Mouse (Mus musculus) kidney, postnatal 0 days (tissue): ENCODE results near the gene Hoxc8. TPM values are rescaled to one million over a fixed set of nuclear protein-coding genes. Genes with fewer than 3 reads are reported as not detected.

Experiments used
- ATAC-seq: fragments of 200-750 bp; cut with Nextera tagmentation; replicated peaks from 2 replicates; pipeline ENCODE4 v1.8.0; 2017; ENCODE audit warnings: low read depth, moderate number of reproducible peaks, moderate TSS enrichment, moderate library complexity; ENCODE audit not compliant: low FRiP score
- DNase-seq: peaks from one replicate; pipeline ENCODE4 v3.0.0-alpha.2; 2016; ENCODE audit warnings: low spot score
- H3K27ac ChIP-seq: fragments of 300-500 bp; sonication (generic); 2 replicates; pipeline ENCODE4 v1.5.1; 2014; ENCODE audit warnings: mild to moderate bottlenecking
- H3K27me3 ChIP-seq: fragments of 300-500 bp; sonication (generic); 2 replicates; pipeline ENCODE4 v1.6.1; 2014; ENCODE audit warnings: low read length, mixed read lengths; ENCODE audit not compliant: insufficient read depth
- H3K36me3 ChIP-seq: fragments of 300-500 bp; sonication (generic); 2 replicates; pipeline ENCODE4 v1.6.1; 2014; ENCODE audit warnings: low read length, mixed read lengths; ENCODE audit not compliant: insufficient read depth
- H3K4me1 ChIP-seq: fragments of 300-500 bp; sonication (generic); replicated peaks from 2 replicates; pipeline ENCODE4 v1.6.1; 2014; ENCODE audit warnings: antibody characterized with exemption, low read length, mixed read lengths; ENCODE audit not compliant: insufficient read depth
- H3K4me2 ChIP-seq: fragments of 300-500 bp; sonication (generic); 2 replicates; pipeline ENCODE4 v1.6.1; 2014; ENCODE audit warnings: mild to moderate bottlenecking, low read length, moderate library complexity, mixed read lengths
- H3K4me3 ChIP-seq: fragments of 300-500 bp; sonication (generic); replicated peaks from 2 replicates; pipeline ENCODE4 v1.5.1; 2014; ENCODE audit warnings: low read depth, low read length
- H3K9ac ChIP-seq: fragments of 300-500 bp; sonication (generic); 2 replicates; pipeline ENCODE4 v1.6.1; 2014; ENCODE audit warnings: low read depth, low read length
- H3K9me3 ChIP-seq: fragments of 300-500 bp; sonication (generic); replicated peaks from 2 replicates; pipeline ENCODE4 v1.6.1; 2016; ENCODE audit warnings: low read length, inconsistent platforms, mixed read lengths
- CTCF ChIP-seq: IDR thresholded peaks from 2 replicates; pipeline ENCODE4 v1.5.1; 2016; ENCODE audit warnings: antibody characterized with exemption, low read depth, mild to moderate bottlenecking, moderate library complexity
- WGBS: fragments of 180-500 bp; shearing (Covaris S2); extraction: QIAGEN DNeasy Blood & Tissue Kit; methylation state at CpG from one replicate; pipeline ENCODE4 v1.1.7; 2014; 5-methylcytosine and 5-hydroxymethylcytosine counted together
- polyA plus RNA-seq: library from polyadenylated mRNA; unstranded; fragments of >200 nt; fragmentation: Nextera tagmentation; extraction: Ambion mirVana; gene quantifications from 2 replicates; pipeline ENCODE4 v1.2.1, GENCODE M21; 2015

The Hoxc8 gene
- polyA plus RNA-seq, 1 experiment from 2014 or later, result 5.8 TPM

GRCm38 (mm10) chr15:102955833-102956640 lies 34.4 kb upstream of the Hoxc8 start:
- WGBS, result 2% methylated on average over 39 of the region's 40 CpGs
- Histone ChIP-seq H3K9ac (peak overlapping the region; percentile 72), H3K4me2 (peak overlapping the region; percentile 85), H3K4me1 (peaks cover 20% of the 10 kb centered on the region), H3K9me3 (no peaks in the 10 kb centered on the region), H3K27ac (peak overlapping the region; percentile 82), H3K27me3 (peaks cover 20% of the 10 kb centered on the region), H3K4me3 (peak overlapping the region; percentile 59), H3K36me3 (no peaks in the 10 kb centered on the region)
- DNase-seq (peak; percentile 65), ATAC-seq (no peak)
- no peak for TF ChIP-seq CTCF

GRCm38 (mm10) chr15:102956906-102957305 lies 33.5 kb upstream of the Hoxc8 start:
- DNase-seq, result peak; percentile 49
- Histone ChIP-seq H3K9me3 (no peaks in the 10 kb centered on the region), H3K27me3 (peaks cover 14% of the 10 kb centered on the region), H3K9ac (peak overlapping the region; percentile 24), H3K27ac (peak overlapping the region; percentile 82; the same call in 1 of the 2 replicates), H3K4me1 (peaks cover 26% of the 10 kb centered on the region), H3K4me3 (0 out of 2 replicates have a peak overlapping the region, but pooled peaks have one; percentile 59), H3K4me2 (peak overlapping the region; percentile 85), H3K36me3 (no peaks in the 10 kb centered on the region)
- ATAC-seq, result 0 out of 2 replicates have a peak, but pooled peaks have one; percentile 7
- no peak for TF ChIP-seq CTCF
- 13% methylated on average over 12 of the region's 12 CpGs for WGBS

- Histone ChIP-seq H3K27ac (peak overlapping the region; percentile 90), H3K27me3 (no peaks in the 10 kb centered on the region), H3K9ac (peak overlapping the region; percentile 62), H3K4me2 (peak overlapping the region; percentile 90), H3K4me1 (peaks cover 25% of the 10 kb centered on the region), H3K36me3 (no peaks in the 10 kb centered on the region), H3K4me3 (peak overlapping the region; percentile 28), H3K9me3 (no peaks in the 10 kb centered on the region)
- 2% methylated on average over 12 of the region's 13 CpGs for WGBS
- DNase-seq (peak; percentile 94), ATAC-seq (peak; percentile 38; the same call in 1 of the 2 replicates)
- TF ChIP-seq CTCF, result no peak
Observed at GRCm38 (mm10) chr15:102959663-102960191, 30.7 kb upstream of the Hoxc8 start.

- TF ChIP-seq CTCF, result no peak
- no peaks in the 10 kb centered on the region for H3K27me3 ChIP-seq
- peak overlapping the region; percentile 46; the same call in 1 of the 2 replicates for H3K9ac ChIP-seq
- peak overlapping the region; percentile 90 for H3K4me2 ChIP-seq
- H3K36me3 ChIP-seq, result no peaks in the 10 kb centered on the region
- WGBS, result 2% methylated on average over 6 of the region's 6 CpGs
- H3K27ac ChIP-seq, result peak overlapping the region; percentile 90
- H3K4me3 ChIP-seq, result peak overlapping the region; percentile 24
- peak; percentile 82 for DNase-seq
- H3K9me3 ChIP-seq, result no peaks in the 10 kb centered on the region
- peaks cover 25% of the 10 kb centered on the region for H3K4me1 ChIP-seq
- ATAC-seq, result no peak
Observed at GRCm38 (mm10) chr15:102961728-102962127, 28.7 kb upstream of the Hoxc8 start.

GRCm38 (mm10) chr15:102962492-102962891 lies 27.9 kb upstream of the Hoxc8 start:
- no peak for TF ChIP-seq CTCF
- Histone ChIP-seq H3K4me2 (peak overlapping the region; percentile 90), H3K9ac (peak overlapping the region; percentile 74), H3K4me1 (peaks cover 18% of the 10 kb centered on the region), H3K4me3 (peak overlapping the region; percentile 51), H3K36me3 (no peaks in the 10 kb centered on the region), H3K27me3 (no peaks in the 10 kb centered on the region), H3K27ac (peak overlapping the region; percentile 91), H3K9me3 (no peaks in the 10 kb centered on the region)
- DNase-seq (peak; percentile 83), ATAC-seq (no peak)
- 10% methylated on average over 13 of the region's 13 CpGs for WGBS

GRCm38 (mm10) chr15:102963259-102963658 lies 27.1 kb upstream of the Hoxc8 start:
- peak overlapping the region; percentile 91 for H3K27ac ChIP-seq
- ATAC-seq (no peak), DNase-seq (no peak)
- H3K36me3 ChIP-seq, result no peaks in the 10 kb centered on the region
- no peaks in the 10 kb centered on the region for H3K27me3 ChIP-seq
- H3K9ac ChIP-seq, result peak overlapping the region; percentile 74
- no peak for TF ChIP-seq CTCF
- H3K4me2 ChIP-seq, result peak overlapping the region; percentile 90
- WGBS, result 16% methylated on average over 8 of the region's 8 CpGs
- H3K9me3 ChIP-seq, result no peaks in the 10 kb centered on the region
- peak overlapping the region; percentile 51 for H3K4me3 ChIP-seq
- peaks cover 18% of the 10 kb centered on the region for H3K4me1 ChIP-seq
